Mouse (Mus musculus) heart, adult 18-20 months (tissue): Measurements from ENCODE around the gene Kiss1r. TPM values are rescaled to one million over a fixed set of nuclear protein-coding genes. Genes with fewer than 3 reads are reported as not detected.

ENCODE experiments used
- DNase-seq, 2 experiments: peaks; one replicate each; pipeline ENCODE4 v3.0.0; 2021 to 2022; ENCODE audit warnings: mixed read lengths in 1 of 2
- total RNA-seq, 2 experiments: library from RNA; stranded (reverse); gene quantifications; 2 replicates each; pipeline ENCODE4 v1.2.3; 2021

Gene Kiss1r
- total RNA-seq, 2 experiments from 2014 or later, result 0.17 to 0.46 TPM

DNA sequence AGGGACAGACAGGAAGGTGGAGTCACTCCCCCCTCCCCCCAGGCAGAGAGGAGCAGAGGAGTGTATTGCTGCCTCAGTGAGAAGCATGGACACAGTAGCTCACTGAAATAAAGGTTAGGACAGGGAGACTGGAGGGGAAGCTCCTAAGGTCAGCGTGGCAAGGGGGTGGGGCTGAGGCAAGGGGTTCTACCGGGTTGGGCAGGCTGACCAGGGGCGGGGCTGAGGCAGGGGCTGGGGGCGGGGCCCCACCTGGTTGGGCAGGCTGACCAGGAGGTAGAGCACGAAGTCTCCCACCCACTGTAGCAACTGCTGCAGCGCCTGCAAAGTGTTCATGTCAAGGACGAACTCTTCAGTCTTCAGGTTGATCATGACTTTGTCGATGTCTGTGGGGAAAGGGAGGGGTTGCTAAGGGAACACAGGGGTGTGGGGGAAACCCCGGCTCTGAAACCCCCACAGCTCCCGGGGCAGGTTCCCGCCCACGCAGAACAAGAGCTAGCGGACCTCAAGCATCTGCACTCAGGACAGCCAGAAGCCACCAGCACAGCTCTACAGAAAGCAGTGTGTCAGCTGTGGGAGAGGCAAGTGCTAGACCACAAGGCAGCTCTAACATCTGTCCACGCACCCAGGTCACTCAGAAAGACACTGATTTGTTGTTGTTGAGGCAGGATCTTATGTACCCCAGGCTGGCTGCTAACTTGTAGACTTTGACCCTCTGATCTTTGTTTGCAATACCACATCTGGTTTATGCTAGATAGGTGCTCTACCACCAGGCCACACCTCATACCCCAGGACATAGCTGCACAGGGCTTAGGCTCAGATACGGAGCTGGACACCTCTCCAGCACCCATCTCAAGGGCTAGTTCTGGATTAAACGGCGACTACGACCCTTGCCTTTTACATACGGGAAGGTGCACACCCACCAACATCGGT, 19.2 kb upstream of the Kiss1r start:
- DNase-seq, result no peak

GRCm38 (mm10) chr10:79900951-79901410, 15.8 kb upstream of the Kiss1r start:
- DNase-seq, result no peak

DNA sequence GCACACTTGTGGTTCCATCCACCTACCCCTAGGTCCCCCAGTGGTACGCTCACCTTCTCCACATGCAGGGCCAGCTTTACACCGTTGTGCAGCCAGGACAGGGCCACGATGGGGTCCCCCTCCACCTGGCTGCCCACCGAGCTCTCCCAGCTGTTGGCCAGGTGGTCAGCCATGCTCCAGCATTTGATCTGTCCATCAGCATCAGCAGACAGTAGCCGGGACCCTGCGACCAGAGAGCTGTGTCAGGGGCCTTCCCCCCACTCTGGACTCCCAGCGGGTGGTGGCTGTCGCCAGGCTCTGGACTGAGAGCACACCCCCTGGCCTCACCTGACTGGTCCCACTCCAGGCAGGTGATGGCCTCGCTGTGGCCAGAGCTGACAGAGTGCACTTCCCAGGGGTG, 10.1 kb upstream of the Kiss1r start:
- DNase-seq, result no peak

GRCm38 (mm10) chr10:79907415-79907814, 9.4 kb upstream of the Kiss1r start:
- DNase-seq, result no peak

GRCm38 (mm10) chr10:79908167-79909091, 8.3 kb upstream of the Kiss1r start, which contains the start of gene Med16:
Med16 (minus strand) TSS chr10:79908923.
- peak; percentile 97 for DNase-seq

DNA sequence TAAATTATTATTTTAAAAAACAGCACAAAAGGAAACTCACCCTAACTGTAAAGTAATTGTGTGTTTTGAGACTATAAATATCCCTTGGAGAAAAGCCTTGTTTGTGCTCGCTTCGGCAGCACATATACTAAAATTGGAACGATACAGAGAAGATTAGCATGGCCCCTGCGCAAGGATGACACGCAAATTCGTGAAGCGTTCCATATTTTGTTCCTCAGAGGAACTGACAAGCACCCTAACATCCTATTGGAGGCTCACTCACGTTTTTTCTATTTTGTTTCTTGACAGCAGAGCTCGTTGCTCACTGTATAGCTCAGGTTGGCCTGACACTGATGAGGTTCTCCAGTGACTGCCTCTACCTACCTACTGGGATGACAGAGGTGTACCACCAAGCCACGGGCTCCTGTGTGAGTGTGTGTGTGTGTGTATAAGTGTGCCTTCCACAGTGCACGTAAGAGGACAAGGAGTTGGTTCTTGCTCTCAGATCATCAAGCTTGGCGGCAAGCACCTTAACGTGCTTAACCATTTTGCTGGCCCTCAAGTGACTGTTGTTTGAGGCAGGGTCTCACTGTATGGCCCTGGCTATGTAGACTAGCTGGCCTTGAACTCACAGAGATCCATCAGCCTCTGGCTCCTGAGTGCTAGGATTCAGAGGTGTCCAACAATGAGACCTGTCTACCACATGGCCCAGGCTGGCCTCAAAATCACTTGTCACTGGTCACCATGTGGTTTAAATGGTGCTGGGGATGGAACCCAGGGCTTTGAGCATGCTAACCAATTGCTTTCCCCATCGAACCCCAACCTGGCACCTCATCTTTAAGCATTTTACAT, 7.5 kb upstream of the Kiss1r start:
- peak; percentile 61 to 76 for DNase-seq

DNA sequence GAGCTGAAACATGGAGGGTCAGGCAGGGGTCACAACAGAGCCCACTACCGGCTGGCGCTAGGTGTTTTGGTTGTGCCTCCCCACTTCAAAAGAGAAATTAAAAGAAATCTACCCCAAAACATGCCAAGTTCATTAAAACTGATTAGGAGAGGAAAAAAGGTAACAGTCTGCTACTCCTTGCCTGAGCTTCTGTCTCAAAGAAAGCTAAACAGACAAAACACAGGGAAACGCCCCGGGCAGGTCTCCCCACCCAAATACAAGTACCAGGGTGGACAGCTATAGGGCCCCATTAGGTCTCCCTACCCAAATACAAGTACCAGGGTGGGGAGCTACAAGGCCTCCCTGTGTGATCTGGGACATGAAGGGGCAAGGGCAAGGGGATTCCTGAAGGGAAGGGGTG, 6.2 kb upstream of the Kiss1r start, which contains the start of gene Gm26602:
TSS of gene Gm26602 (plus strand) at position 301 of the 400 bp plus-strand sequence.
- no peak for DNase-seq

DNA sequence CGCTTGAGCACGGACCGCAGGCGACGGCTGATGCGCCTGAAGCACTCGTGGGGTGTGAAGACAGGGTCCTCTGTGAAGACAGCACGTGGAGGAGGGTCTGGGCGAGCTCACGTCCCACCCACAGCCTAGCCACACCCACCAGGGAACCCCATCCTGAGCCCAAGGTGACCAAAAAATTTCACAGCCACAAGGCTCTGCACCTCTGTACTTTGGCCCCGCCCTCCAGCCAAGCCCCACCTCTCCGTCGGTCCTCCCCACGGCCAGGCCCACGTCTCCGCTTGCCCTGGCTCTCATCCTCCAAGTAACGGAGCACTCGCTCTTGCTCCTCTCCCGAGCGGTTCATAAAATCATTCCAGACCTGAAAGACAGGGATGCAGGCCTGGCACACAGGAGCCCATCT, 4.4 kb upstream of the Kiss1r start:
- DNase-seq, result no peak

- no peak for DNase-seq
Measured at GRCm38 (mm10) chr10:79914131-79914947, 2.4 kb upstream of the Kiss1r start.

DNA sequence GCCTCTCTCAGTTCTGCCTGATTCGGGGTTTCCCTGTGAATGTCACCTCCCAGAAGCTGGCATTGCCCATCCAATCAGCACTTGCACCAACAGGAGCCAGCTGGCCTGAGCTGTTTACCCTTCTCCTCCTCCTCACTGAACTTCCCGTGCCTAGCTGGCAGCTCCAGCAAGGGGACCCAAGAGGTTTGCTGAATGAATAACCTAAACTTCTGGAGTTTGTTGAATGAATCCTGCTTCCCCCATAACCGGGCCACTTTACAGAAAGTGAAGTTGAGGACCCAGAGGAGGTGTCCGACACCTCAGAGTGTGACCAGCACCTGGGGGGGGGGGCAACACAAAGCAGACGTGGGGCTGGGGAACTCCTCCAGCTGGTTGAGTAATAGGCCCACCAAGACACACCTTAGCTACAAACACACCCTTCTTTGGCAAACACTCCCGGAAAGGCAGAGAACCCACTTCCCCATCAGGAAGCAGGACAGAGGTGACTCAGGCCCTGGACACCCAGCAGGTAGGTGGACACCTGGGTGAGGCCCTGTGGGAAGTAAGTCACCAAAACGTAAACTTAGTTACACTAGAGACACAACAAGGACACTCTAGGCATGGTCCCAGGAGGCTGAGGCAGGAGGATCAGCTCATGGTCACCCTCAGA, 1.7 kb upstream of the Kiss1r start:
- no peak for DNase-seq

- no peak for DNase-seq
Measured at GRCm38 (mm10) chr10:79916081-79916480, 690 bp upstream of the Kiss1r start.

GRCm38 (mm10) chr10:79917532-79918100, 845 bp downstream of the Kiss1r start:
- no peak for DNase-seq

GRCm38 (mm10) chr10:79918231-79919078, 1.7 kb downstream of the Kiss1r start:
- no peak for DNase-seq

DNA sequence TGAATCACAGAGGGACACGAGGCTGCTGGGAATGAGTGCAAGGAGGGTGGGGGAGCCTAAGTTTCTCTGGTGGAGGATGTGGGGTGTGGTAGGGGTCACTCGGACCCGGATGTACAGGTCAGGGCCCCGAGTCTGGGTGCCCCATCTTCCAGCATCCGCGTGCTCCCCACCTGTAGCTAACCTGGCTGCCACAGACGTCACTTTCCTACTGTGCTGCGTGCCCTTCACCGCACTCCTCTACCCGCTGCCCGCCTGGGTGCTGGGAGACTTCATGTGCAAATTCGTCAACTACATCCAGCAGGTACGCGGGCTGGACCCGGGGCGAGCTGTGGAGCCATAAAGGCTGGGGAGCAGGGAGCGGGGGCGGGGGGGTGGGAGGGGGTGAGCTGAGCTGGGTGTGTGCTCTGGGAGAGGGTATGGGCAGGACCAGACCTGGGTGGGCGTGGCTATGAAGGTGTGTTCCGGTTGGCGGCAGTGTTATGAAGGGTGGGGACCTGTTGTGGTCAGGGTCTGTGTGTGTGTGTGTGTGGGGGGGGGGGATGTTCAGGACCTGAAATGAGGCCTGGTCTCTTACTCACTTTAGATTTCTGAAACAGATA, 2.6 kb downstream of the Kiss1r start:
- no peak for DNase-seq

- DNase-seq, result no peak
Measured at GRCm38 (mm10) chr10:79920056-79920890, 3.5 kb downstream of the Kiss1r start.

GRCm38 (mm10) chr10:79920958-79921535, 4.3 kb downstream of the Kiss1r start, which contains the start of gene R3hdm4:
R3hdm4 (minus strand) TSS chr10:79921208.
- DNase-seq, result no peak

DNA sequence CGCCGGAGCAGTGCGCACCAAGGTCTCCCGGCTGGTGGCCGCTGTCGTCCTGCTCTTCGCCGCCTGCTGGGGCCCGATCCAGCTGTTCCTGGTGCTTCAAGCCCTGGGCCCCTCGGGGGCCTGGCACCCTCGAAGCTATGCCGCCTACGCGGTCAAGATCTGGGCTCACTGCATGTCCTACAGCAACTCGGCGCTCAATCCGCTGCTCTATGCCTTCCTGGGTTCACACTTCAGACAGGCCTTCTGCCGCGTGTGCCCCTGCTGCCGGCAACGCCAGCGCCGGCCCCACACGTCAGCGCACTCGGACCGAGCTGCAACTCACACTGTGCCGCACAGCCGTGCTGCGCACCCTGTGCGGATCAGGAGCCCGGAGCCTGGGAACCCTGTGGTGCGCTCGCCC, 4.8 kb downstream of the Kiss1r start:
- no peak for DNase-seq
